Mouse (Mus musculus): ENCODE results near the gene Tasp1.

DNA sequence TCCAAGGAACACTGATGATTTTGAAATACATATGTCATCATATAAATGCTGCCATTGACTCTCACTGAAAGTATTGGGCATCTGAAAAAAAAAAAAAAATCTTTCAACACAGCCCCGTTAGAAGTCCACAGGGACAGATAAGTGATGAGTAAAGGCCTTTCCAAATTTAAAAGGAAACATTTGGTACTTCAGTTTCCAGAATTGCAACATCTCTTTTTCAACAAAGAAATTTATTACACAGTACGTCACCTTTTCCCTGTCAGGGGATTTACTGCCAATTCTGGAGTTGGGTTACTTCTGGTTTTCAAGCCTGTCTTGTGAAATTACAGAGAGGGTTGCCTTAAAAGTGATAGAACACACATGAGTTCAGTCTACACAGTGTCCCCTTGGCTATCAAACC is 146.8 kb downstream of the Tasp1 start:
- TF ChIP-seq TAL1 (IDR thresholded peaks at IDR 0.05; ENCODE audit: low read length) = no peak
- TF ChIP-seq ZNF384 (IDR thresholded peaks at IDR 0.05; ENCODE audit: low read depth, low read length) = no peak
- TF ChIP-seq POLR2AphosphoS5 (IDR thresholded peaks at IDR 0.05; ENCODE audit: borderline replicate concordance, low read depth, low read length) = no peak
- TF ChIP-seq POLR2A (IDR thresholded peaks at IDR 0.05; ENCODE audit: control insufficient read depth in 1 of 2, insufficient read depth in 1 of 2, low read depth in 1 of 2, low read length in 2 of 2, poor library complexity in 1 of 2) = no peak
